Mouse (Mus musculus): ENCODE measurements around the gene Tcf20. TPM values are rescaled to one million over a fixed set of nuclear protein-coding genes. Genes with fewer than 3 reads are reported as not detected.

Tcf20 gene
- polyA plus RNA-seq, 2 experiments: 2.9 to 5.7 TPM

GRCm38 (mm10) chr15:82956721-82957120, 31.0 kb downstream of the Tcf20 start:
- WGBS (ENCODE audit: insufficient replicate concordance): 11% methylated on average over 4 of the region's 4 CpGs
- DNase-seq (ENCODE audit: low read depth in 3 of 3, low spot score in 3 of 3): no peak
- H3K4me1 ChIP-seq (replicated peaks; ENCODE audit: control insufficient read depth in 2 of 2, insufficient read depth in 2 of 2, low read length in 1 of 2): no peaks in the 10 kb centered on the region; a peak in 1 of 4 replicates
- no peaks in the 10 kb centered on the region for H3K36me3 ChIP-seq (replicated peaks; ENCODE audit: control insufficient read depth, insufficient read depth, low read depth)
- H3K4me3 ChIP-seq (ENCODE audit: insufficient read depth in 1 of 2, low read depth in 2 of 2, low read length in 2 of 2): no peak overlapping the region
- ATAC-seq (ENCODE audit: insufficient read depth): no peak
- TF ChIP-seq EP300 (IDR thresholded peaks at IDR 0.05; ENCODE audit: low read depth) (no peak), CTCF (IDR thresholded peaks at IDR 0.05; ENCODE audit: low read depth) (no peak)
- H3K27me3 ChIP-seq (ENCODE audit: control insufficient read depth, insufficient read depth, low read length): peaks cover 32% of the 10 kb centered on the region
- H3K9me3 ChIP-seq (ENCODE audit: control insufficient read depth, low read length): no peaks in the 10 kb centered on the region
- H3K27ac ChIP-seq: no peak overlapping the region
- no peak overlapping the region for H3K9ac ChIP-seq (replicated peaks)
- H3K4me2 ChIP-seq (ENCODE audit: low read depth): no peak overlapping the region

- no peaks in the 10 kb centered on the region for H3K36me3 ChIP-seq (replicated peaks; ENCODE audit: control insufficient read depth, insufficient read depth, low read depth)
- H3K9me3 ChIP-seq (ENCODE audit: control insufficient read depth, low read length): no peaks in the 10 kb centered on the region
- peaks cover 28% of the 10 kb centered on the region for H3K27me3 ChIP-seq (ENCODE audit: control insufficient read depth, insufficient read depth, low read length)
- TF ChIP-seq EP300 (IDR thresholded peaks at IDR 0.05; ENCODE audit: low read depth) (no peak), CTCF (IDR thresholded peaks at IDR 0.05; ENCODE audit: low read depth) (no peak)
- H3K27ac ChIP-seq: no peak overlapping the region
- no peaks in the 10 kb centered on the region; a peak in 1 of 4 replicates for H3K4me1 ChIP-seq (replicated peaks; ENCODE audit: control insufficient read depth in 2 of 2, insufficient read depth in 2 of 2, low read length in 1 of 2)
- ATAC-seq (ENCODE audit: insufficient read depth) (no peak), DNase-seq (ENCODE audit: low read depth in 3 of 3, low spot score in 3 of 3) (no peak)
- 30% methylated on average over 3 of the region's 3 CpGs for WGBS (ENCODE audit: insufficient replicate concordance)
- H3K4me2 ChIP-seq (ENCODE audit: low read depth): no peak overlapping the region
- H3K4me3 ChIP-seq (ENCODE audit: insufficient read depth in 1 of 2, low read depth in 2 of 2, low read length in 2 of 2): no peak overlapping the region
- H3K9ac ChIP-seq (replicated peaks): no peak overlapping the region
Measured at GRCm38 (mm10) chr15:82956310-82956709, 31.4 kb downstream of the Tcf20 start.

- Histone ChIP-seq H3K4me1 (replicated peaks; ENCODE audit: control insufficient read depth in 2 of 2, insufficient read depth in 2 of 2, low read length in 1 of 2) (no peaks in the 10 kb centered on the region; a peak in 1 of 4 replicates), H3K27me3 (ENCODE audit: control insufficient read depth, insufficient read depth, low read length) (peaks cover 20% of the 10 kb centered on the region), H3K36me3 (replicated peaks; ENCODE audit: control insufficient read depth, insufficient read depth, low read depth) (no peaks in the 10 kb centered on the region), H3K9me3 (ENCODE audit: control insufficient read depth, low read length) (no peaks in the 10 kb centered on the region), H3K27ac (no peak overlapping the region), H3K4me2 (ENCODE audit: low read depth) (no peak overlapping the region), H3K9ac (replicated peaks) (no peak overlapping the region), H3K4me3 (ENCODE audit: insufficient read depth in 1 of 2, low read depth in 2 of 2, low read length in 2 of 2) (no peak overlapping the region)
- no peak for DNase-seq (ENCODE audit: low read depth in 3 of 3, low spot score in 3 of 3)
- no peak for ATAC-seq (ENCODE audit: insufficient read depth)
- TF ChIP-seq CTCF (IDR thresholded peaks at IDR 0.05; ENCODE audit: low read depth) (no peak), EP300 (IDR thresholded peaks at IDR 0.05; ENCODE audit: low read depth) (no peak)
- WGBS (ENCODE audit: insufficient replicate concordance): 55% methylated on average over 8 of the region's 8 CpGs
Measured at GRCm38 (mm10) chr15:82955286-82955685, 32.4 kb downstream of the Tcf20 start.

- TF ChIP-seq EP300 (IDR thresholded peaks at IDR 0.05; ENCODE audit: low read depth): no peak
- TF ChIP-seq CTCF (IDR thresholded peaks at IDR 0.05; ENCODE audit: low read depth): no peak
- Histone ChIP-seq H3K27ac (no peak overlapping the region), H3K9ac (replicated peaks) (no peak overlapping the region), H3K4me3 (ENCODE audit: insufficient read depth in 1 of 2, low read depth in 2 of 2, low read length in 2 of 2) (no peak overlapping the region), H3K36me3 (replicated peaks; ENCODE audit: control insufficient read depth, insufficient read depth, low read depth) (no peaks in the 10 kb centered on the region), H3K4me2 (ENCODE audit: low read depth) (no peak overlapping the region), H3K9me3 (ENCODE audit: control insufficient read depth, low read length) (no peaks in the 10 kb centered on the region), H3K4me1 (replicated peaks; ENCODE audit: control insufficient read depth in 2 of 2, insufficient read depth in 2 of 2, low read length in 1 of 2) (no peaks in the 10 kb centered on the region; a peak in 1 of 4 replicates), H3K27me3 (ENCODE audit: control insufficient read depth, insufficient read depth, low read length) (peaks cover 11% of the 10 kb centered on the region)
- ATAC-seq (ENCODE audit: insufficient read depth) (no peak), DNase-seq (ENCODE audit: low read depth in 3 of 3, low spot score in 3 of 3) (no peak)
- 52% methylated on average over 5 of the region's 5 CpGs for WGBS (ENCODE audit: insufficient replicate concordance)
Measured at GRCm38 (mm10) chr15:82954034-82954433, 33.6 kb downstream of the Tcf20 start.

GRCm38 (mm10) chr15:82953096-82953495, 34.6 kb downstream of the Tcf20 start:
- no peak overlapping the region for H3K9ac ChIP-seq (replicated peaks)
- H3K4me1 ChIP-seq (replicated peaks; ENCODE audit: control insufficient read depth in 2 of 2, insufficient read depth in 2 of 2, low read length in 1 of 2): no peaks in the 10 kb centered on the region; a peak in 1 of 4 replicates
- ATAC-seq (ENCODE audit: insufficient read depth) (no peak), DNase-seq (ENCODE audit: low read depth in 3 of 3, low spot score in 3 of 3) (no peak)
- H3K36me3 ChIP-seq (replicated peaks; ENCODE audit: control insufficient read depth, insufficient read depth, low read depth): no peaks in the 10 kb centered on the region
- H3K27ac ChIP-seq: no peak overlapping the region
- H3K27me3 ChIP-seq (ENCODE audit: control insufficient read depth, insufficient read depth, low read length): peaks cover 5% of the 10 kb centered on the region
- no peak overlapping the region for H3K4me3 ChIP-seq (ENCODE audit: insufficient read depth in 1 of 2, low read depth in 2 of 2, low read length in 2 of 2)
- TF ChIP-seq CTCF (IDR thresholded peaks at IDR 0.05; ENCODE audit: low read depth) (no peak), EP300 (IDR thresholded peaks at IDR 0.05; ENCODE audit: low read depth) (no peak)
- 44% methylated on average over 4 of the region's 4 CpGs for WGBS (ENCODE audit: insufficient replicate concordance)
- H3K9me3 ChIP-seq (ENCODE audit: control insufficient read depth, low read length): no peaks in the 10 kb centered on the region
- H3K4me2 ChIP-seq (ENCODE audit: low read depth): no peak overlapping the region

Data from liver, embryonic 14.5 days (tissue).